Mouse (Mus musculus): ENCODE data around the gene Cldn7.

DNA sequence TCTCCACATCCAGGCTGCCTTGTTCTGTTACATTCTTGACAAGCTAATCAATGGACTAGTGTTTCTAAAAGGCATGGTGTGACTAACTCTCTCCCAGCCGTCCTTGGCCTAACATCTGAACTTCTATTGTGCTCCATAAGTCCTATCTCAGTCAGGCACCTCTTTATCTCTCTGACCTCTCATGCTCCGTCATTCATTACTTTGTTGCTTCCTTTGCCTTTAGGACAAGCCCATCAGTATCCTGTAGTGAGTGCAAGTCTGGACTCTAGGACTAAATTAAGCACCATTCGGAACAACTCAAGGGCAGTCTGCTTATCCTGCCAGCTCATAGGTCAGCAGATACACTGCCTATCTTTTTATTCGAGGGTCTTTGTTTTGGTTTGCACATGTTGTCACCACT lies 11.7 kb downstream of the Cldn7 start:
- TF ChIP-seq USF1 (IDR thresholded peaks at IDR 0.05; ENCODE audit: low read depth) = no peak
- TF ChIP-seq POLR2A (IDR thresholded peaks at IDR 0.05; ENCODE audit: insufficient read length, low read depth) = no peak
- no peak for TF ChIP-seq E2F4 (IDR thresholded peaks at IDR 0.05; ENCODE audit: insufficient read depth)
- no peak for TF ChIP-seq TCF12 (IDR thresholded peaks at IDR 0.05; ENCODE audit: insufficient read depth, poor library complexity, severe bottlenecking)
- TF ChIP-seq MYOD1 (IDR thresholded peaks at IDR 0.05; ENCODE audit: control insufficient read depth in 1 of 3, insufficient read length in 2 of 3, low read depth in 2 of 3) = no peak
